Mouse (Mus musculus): ENCODE results near the gene Olfr49.

DNA sequence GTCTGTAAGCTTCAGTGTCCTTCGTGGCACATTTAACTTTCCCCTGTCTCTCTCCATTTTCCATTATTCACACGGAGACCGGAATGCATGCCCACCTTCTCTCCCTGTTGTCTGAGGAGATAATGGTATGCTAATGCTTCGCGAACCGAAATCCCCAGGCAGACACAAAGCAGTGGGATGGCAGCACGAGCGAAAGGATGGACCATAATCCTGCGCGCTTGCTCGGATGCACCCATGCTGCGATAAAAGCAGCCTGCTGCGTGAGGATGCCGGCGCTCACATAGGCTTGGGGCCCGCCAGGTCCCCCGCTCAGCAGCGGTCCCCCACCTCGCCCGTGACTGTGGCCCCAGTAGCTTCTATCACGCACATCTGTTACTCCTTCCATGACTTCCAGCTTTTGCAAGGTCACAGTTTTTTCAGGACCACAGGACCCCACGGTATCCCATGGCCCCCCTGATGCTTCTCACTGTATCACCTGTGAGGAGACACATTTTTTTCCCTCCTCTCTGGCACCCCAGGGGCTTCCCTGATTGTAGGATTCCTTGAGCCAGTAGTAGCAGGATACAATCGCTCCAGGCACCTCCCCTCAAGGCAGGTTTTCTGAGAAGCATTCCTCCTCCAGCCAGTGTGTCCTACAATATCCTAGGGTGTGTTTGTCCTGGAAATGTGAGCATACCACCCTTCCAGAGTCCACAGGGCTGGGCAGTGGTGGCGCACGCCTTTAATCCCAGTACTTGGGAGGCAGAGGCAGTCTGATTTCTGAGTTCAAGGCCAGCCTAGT is 55.6 kb downstream of the Olfr49 start:
- TF ChIP-seq TAL1 (IDR thresholded peaks at IDR 0.05; ENCODE audit: low read length) (no peak), GATA1 (IDR thresholded peaks at IDR 0.05; ENCODE audit: low read length) (no peak)

All from erythroblast, embryonic 14.5 days (primary cell).